Mouse (Mus musculus) myocyte (in vitro differentiated cells): ENCODE data around the gene Rabl2.

Experiments
- CEBPB ChIP-seq: IDR thresholded peaks from 2 replicates; pipeline ENCODE4 v1.6.1; 2011; ENCODE audit warnings: mild to moderate bottlenecking, moderate library complexity; ENCODE audit not compliant: poor library complexity, insufficient read depth, severe bottlenecking
- E2F4 ChIP-seq: IDR thresholded peaks from one replicate; pipeline ENCODE4 v1.6.1; 2011; ENCODE audit warnings: mild to moderate bottlenecking, control low read depth, moderate library complexity; ENCODE audit not compliant: insufficient read depth
- MAX ChIP-seq: IDR thresholded peaks from one replicate; pipeline ENCODE4 v1.6.1; 2011; ENCODE audit warnings: low read depth, mild to moderate bottlenecking, control low read depth
- MYOD1 ChIP-seq, 3 experiments: IDR thresholded peaks; one replicate each; pipeline ENCODE4 v1.6.1; 2011; ENCODE audit warnings: control low read depth in 2 of 3, low read depth in 2 of 3, mild to moderate bottlenecking in 2 of 3, moderate library complexity in 1 of 3; ENCODE audit not compliant: insufficient read length in 2 of 3, control insufficient read depth in 1 of 3
- MYOG ChIP-seq, 3 experiments: IDR thresholded peaks; one replicate each; pipeline ENCODE4 v1.6.1; 2011; ENCODE audit warnings: control low read depth in 2 of 3, low read depth in 2 of 3, mild to moderate bottlenecking in 2 of 3; ENCODE audit not compliant: insufficient read length in 2 of 3, control insufficient read depth in 1 of 3, insufficient read depth in 1 of 3
- POLR2A ChIP-seq: IDR thresholded peaks from one replicate; pipeline ENCODE4 v1.6.1; 2011; ENCODE audit warnings: low read depth, mild to moderate bottlenecking, control low read depth, moderate library complexity; ENCODE audit not compliant: insufficient read length
- POLR2AphosphoS2 ChIP-seq: IDR thresholded peaks from one replicate; pipeline ENCODE4 v1.6.1; 2011; ENCODE audit warnings: low read depth, control low read depth; ENCODE audit not compliant: insufficient read length
- SRF ChIP-seq: IDR thresholded peaks from one replicate; pipeline ENCODE4 v1.6.1; 2011; ENCODE audit warnings: low read depth; ENCODE audit not compliant: control insufficient read depth, insufficient read length
- TCF12 ChIP-seq: IDR thresholded peaks from one replicate; pipeline ENCODE4 v1.6.1; 2011; ENCODE audit warnings: mild to moderate bottlenecking, control low read depth; ENCODE audit not compliant: poor library complexity, insufficient read depth, severe bottlenecking
- USF1 ChIP-seq: IDR thresholded peaks from one replicate; pipeline ENCODE4 v1.6.1; 2011; ENCODE audit warnings: low read depth, mild to moderate bottlenecking, control low read depth, moderate library complexity

DNA sequence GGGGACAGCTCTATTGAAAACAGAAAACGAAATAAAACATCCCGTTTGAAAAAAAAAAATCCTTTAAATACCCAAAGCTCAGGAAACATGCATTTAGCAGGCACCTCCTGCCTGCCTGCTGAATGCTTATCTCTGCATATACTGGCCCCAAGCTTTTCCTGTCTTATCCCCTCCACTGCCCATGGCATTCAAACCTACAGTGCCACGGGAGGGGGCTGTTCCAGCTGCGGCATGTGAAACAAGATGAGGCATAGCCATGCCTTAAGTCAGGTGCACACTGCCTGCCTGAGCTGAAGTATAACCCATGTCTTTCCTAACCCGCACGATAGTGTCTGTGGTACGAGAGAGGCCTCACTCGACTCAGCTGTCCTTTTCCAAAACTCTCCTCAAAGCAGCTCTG, 19.6 kb downstream of the Rabl2 start:
- TF ChIP-seq MAX (no peak), POLR2A (no peak), CEBPB (no peak), E2F4 (no peak), SRF (no peak), USF1 (no peak), POLR2AphosphoS2 (no peak), TCF12 (no peak), MYOG (IDR thresholded peaks at IDR 0.05; ENCODE audit: control insufficient read depth in 1 of 3, insufficient read depth in 1 of 3, insufficient read length in 2 of 3, low read depth in 2 of 3) (no peak), MYOD1 (IDR thresholded peaks at IDR 0.05; ENCODE audit: control insufficient read depth in 1 of 3, insufficient read length in 2 of 3, low read depth in 2 of 3) (no peak)
